Mouse (Mus musculus): ENCODE results near the gene Madcam1. TPM values are rescaled to one million over a fixed set of nuclear protein-coding genes. Genes with fewer than 3 reads are reported as not detected.

The Madcam1 gene
- not detected in 3 replicates for total RNA-seq (2017)

DNA sequence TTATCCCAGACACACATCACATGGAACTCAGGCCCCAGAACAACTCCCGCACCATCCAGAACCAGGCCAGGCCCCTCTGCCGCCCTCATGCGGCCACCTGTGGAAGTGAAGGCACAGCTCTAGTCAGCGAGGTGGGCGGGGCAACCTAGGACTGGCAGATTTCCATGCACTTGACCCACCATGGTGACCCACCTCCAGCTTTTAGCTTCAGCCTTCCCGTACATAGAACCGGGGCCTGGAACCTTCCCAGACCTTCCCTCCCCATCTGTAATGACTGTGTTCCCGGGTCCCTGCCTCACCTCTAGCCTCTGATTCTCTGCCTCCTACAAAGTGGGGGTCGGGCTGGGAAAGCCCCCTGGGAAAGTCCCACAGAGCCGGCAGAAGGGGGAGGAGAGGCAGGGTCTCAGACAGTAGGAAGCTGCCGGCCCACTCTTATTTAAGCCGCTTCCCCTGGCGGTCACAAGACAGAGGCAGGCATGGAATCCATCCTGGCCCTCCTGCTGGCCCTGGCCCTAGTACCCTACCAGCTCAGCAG is at the start of gene Madcam1:
Gene Madcam1, plus strand, starts transcription at position 429 of the 535 bp plus-strand sequence.
- ATAC-seq (replicated peaks; ENCODE audit: insufficient number of reproducible peaks, low FRiP score, low TSS enrichment, poor library complexity, severe bottlenecking) = peak; percentile 32; the same call in 1 of the 2 replicates

- no peak for ATAC-seq (replicated peaks; ENCODE audit: insufficient number of reproducible peaks, low FRiP score, low TSS enrichment, poor library complexity, severe bottlenecking)
These were observed 48.5 kb upstream of the Madcam1 start for GRCm38 (mm10) chr10:79615860-79616259.

DNA sequence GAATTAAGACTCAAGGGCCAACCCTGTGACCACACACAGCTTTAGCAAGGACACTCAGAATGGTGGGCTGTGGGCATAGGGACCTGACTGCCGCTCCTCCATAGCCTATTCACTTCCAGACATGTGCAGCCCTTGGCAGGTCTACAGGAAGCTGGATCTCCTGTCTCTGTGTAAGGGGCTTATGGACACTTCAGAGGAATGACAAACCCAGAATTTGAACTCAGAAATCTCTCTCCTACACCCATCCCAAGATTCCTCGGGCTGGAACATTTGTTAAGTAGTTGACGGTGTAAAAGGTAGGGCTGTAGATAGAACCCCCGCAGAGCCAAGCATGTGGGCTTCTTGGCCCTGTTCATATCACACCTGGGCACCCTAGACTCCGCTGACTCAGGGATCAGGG is 48.0 kb upstream of the Madcam1 start:
- ATAC-seq (replicated peaks; ENCODE audit: insufficient number of reproducible peaks, low FRiP score, low TSS enrichment, poor library complexity, severe bottlenecking) = no peak

- ATAC-seq (replicated peaks; ENCODE audit: insufficient number of reproducible peaks, low FRiP score, low TSS enrichment, poor library complexity, severe bottlenecking) = no peak
These were observed 40.4 kb upstream of the Madcam1 start for GRCm38 (mm10) chr10:79623950-79624349.

GRCm38 (mm10) chr10:79625398-79625797 is 39.0 kb upstream of the Madcam1 start:
- ATAC-seq (replicated peaks; ENCODE audit: insufficient number of reproducible peaks, low FRiP score, low TSS enrichment, poor library complexity, severe bottlenecking) = no peak

GRCm38 (mm10) chr10:79626156-79626555 is 38.2 kb upstream of the Madcam1 start:
- no peak for ATAC-seq (replicated peaks; ENCODE audit: insufficient number of reproducible peaks, low FRiP score, low TSS enrichment, poor library complexity, severe bottlenecking)

- ATAC-seq (replicated peaks; ENCODE audit: insufficient number of reproducible peaks, low FRiP score, low TSS enrichment, poor library complexity, severe bottlenecking) = no peak
These were observed 36.0 kb upstream of the Madcam1 start for GRCm38 (mm10) chr10:79628377-79628776.

- no peak for ATAC-seq (replicated peaks; ENCODE audit: insufficient number of reproducible peaks, low FRiP score, low TSS enrichment, poor library complexity, severe bottlenecking)
These were observed 32.9 kb upstream of the Madcam1 start for GRCm38 (mm10) chr10:79631432-79631831.

DNA sequence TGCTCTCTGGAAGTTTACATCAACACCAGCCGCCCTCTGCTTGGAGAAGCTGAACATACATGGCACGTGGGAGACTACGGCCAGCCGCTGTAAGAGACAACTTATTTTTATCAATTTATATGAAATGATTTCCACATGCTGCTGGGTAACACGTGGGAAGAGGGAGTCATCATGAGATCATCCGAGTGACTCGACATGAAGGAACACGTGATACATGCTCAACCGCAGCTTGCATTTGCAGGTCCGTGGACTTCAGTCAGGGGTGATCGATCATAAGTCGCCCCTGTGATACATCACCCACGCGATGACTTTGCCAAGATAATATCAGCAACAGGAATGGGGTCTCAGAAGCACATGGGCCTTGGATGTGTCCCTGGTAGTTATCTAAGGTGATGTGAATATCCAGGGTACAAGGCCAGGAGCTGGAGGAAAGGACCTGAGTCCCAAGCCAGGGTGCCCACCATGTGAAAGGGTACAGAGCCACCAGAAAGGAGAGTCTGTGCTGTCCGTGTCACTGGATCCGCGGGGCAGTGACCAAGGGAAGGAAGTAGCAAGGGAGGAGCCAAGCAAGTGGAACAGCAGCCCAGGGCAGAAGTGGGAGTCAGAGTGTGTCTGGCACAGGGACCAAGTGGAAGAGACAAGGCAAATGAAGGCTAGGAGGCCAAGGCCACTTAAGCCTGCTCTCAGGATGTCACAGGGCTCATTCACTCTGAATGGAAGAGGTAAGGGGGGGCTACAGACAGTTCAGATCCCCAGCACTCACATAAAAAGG is 31.2 kb upstream of the Madcam1 start:
- no peak for ATAC-seq (replicated peaks; ENCODE audit: insufficient number of reproducible peaks, low FRiP score, low TSS enrichment, poor library complexity, severe bottlenecking)

DNA sequence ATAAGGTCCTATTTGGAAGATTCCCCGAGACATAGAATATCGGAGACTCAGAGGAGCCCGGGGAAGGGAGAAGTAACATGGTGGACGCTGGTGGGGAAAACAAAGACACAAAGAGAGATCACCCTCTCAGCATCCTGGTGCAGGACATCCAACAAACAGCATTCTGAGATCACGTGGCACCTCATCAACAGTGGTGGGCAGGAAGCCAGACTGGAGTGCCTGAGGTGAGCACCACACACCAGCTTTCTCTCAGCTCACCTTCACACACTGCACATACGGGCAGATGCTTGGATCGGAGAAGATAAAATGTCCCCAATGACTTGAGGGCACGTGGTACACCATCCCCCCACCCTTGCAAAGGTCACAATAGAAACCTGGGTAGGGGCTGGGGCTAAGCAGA is 28.1 kb upstream of the Madcam1 start:
- ATAC-seq (replicated peaks; ENCODE audit: insufficient number of reproducible peaks, low FRiP score, low TSS enrichment, poor library complexity, severe bottlenecking) = no peak

DNA sequence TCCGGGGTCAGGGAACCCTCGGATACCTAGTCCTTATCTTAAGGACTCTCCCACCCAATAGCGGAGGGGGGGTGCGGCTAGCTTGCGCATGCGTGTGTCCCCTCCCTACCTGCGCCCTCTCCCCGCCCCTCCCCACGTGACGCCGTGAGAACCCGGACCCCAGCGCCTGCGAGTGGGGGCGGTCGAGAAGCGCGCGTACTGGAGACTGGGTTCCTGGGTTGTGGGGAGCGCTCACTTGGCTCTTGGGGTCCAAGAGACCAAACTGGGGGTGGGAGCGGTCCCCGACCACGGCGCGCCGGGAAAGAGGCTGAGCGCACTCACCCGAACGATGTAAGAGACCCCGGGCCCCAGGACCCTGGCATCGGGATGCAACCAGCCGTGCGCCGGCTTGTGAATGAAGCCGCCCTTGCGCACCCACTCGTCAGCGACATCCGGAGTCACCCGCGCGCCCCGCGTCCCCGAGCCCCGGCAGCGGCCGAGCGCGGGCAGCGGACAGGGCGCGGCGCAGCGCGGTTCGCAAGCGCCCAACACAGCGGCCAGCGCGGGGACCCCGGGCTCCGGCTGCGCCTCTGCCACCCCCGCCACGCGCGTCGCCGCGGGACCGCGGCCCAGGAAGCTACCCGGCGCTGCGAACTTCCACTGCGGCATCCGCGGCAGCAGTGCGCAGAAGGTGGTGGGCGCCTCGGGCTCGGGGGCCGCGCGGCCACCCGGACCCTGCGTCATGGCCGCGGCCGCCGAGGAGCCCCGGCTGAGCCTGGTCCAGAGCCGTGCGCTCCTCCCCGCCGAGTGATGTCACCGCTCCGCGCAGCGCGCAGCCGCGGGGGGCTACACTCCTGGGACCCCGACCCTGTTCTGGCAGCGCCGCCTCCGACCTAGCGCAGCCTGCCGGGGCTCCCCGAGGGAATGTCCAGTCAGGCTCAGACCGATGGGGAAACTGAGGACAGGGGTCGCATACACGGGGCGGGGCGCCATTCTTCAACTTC is 26.9 kb upstream of the Madcam1 start, which contains the start of gene Shc2:
Gene Shc2, minus strand, starts transcription at position 791 of the 983 bp plus-strand sequence.
- no peak for ATAC-seq (replicated peaks; ENCODE audit: insufficient number of reproducible peaks, low FRiP score, low TSS enrichment, poor library complexity, severe bottlenecking)

- no peak for ATAC-seq (replicated peaks; ENCODE audit: insufficient number of reproducible peaks, low FRiP score, low TSS enrichment, poor library complexity, severe bottlenecking)
These were observed 25.7 kb upstream of the Madcam1 start for GRCm38 (mm10) chr10:79638486-79639204.

DNA sequence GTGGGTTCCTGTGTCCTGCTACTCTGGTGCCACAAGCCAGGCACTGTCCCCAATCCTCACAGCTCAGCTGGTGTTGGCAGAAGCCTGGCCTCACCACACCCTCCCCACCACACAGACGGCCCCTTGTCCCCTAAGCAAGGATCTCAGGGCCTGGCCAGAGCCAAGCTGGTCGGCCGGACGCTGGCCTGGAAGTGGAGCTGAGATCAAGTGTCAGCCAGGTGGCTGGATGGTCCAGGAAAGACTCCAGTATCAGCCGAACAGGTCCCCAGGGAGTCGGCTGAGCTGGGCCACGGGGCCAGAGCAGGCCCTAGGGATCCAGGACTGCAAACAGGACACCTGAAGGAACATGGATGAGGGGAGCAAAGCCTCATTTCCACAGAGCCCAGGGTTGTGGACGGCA is 18.6 kb upstream of the Madcam1 start, which contains the start of gene Odf3l2:
Gene Odf3l2, minus strand, starts transcription at position 28 of the 400 bp plus-strand sequence.
- ATAC-seq (replicated peaks; ENCODE audit: insufficient number of reproducible peaks, low FRiP score, low TSS enrichment, poor library complexity, severe bottlenecking) = no peak

GRCm38 (mm10) chr10:79649070-79649751 is 15.1 kb upstream of the Madcam1 start:
- ATAC-seq (replicated peaks; ENCODE audit: insufficient number of reproducible peaks, low FRiP score, low TSS enrichment, poor library complexity, severe bottlenecking) = peak; percentile 67

DNA sequence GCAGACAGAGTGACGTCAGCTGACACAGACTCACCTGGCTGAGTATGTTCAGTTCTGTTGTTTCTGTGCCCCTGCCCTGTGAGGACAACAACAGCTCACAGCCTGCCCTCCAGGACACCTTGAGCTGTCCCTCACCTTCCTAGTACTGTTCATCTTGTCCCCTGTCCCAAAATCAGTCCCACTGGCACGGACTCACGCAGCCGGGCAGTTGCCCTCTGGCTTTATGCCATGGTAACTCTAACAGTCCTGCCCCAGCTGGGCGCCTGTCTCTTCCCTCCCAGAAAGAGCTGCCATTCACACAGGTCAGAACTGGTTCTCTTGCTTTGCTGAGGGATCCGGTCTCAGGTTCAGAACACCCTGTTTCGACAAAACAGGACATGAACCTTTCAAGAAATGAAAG is 11.6 kb upstream of the Madcam1 start:
- 0 out of 2 replicates have a peak, but pooled peaks have one; percentile 8 for ATAC-seq (replicated peaks; ENCODE audit: insufficient number of reproducible peaks, low FRiP score, low TSS enrichment, poor library complexity, severe bottlenecking)

GRCm38 (mm10) chr10:79654946-79655395 is 9.4 kb upstream of the Madcam1 start:
- ATAC-seq (replicated peaks; ENCODE audit: insufficient number of reproducible peaks, low FRiP score, low TSS enrichment, poor library complexity, severe bottlenecking) = no peak

- ATAC-seq (replicated peaks; ENCODE audit: insufficient number of reproducible peaks, low FRiP score, low TSS enrichment, poor library complexity, severe bottlenecking) = no peak
These were observed 5.5 kb upstream of the Madcam1 start for GRCm38 (mm10) chr10:79658829-79659228.

- no peak for ATAC-seq (replicated peaks; ENCODE audit: insufficient number of reproducible peaks, low FRiP score, low TSS enrichment, poor library complexity, severe bottlenecking)
These were observed 4.1 kb upstream of the Madcam1 start for GRCm38 (mm10) chr10:79660298-79660697.

All from monocyte, adult 5-6 weeks (primary cell).